Mouse (Mus musculus) ES-Bruce4 (cell line): ENCODE measurements around the gene Zfp3.

Experiments used
- CTCF ChIP-seq: IDR thresholded peaks from one replicate; pipeline ENCODE4 v1.8.1; 2011; ENCODE audit warnings: low read depth, low read length
- EP300 ChIP-seq: IDR thresholded peaks from 2 replicates; pipeline ENCODE4 v1.6.1; 2011; ENCODE audit warnings: low read depth, low read length; ENCODE audit not compliant: insufficient read depth
- POLR2A ChIP-seq: IDR thresholded peaks from one replicate; pipeline ENCODE4 v1.8.1; 2011; ENCODE audit warnings: low read length; ENCODE audit not compliant: insufficient read depth

- TF ChIP-seq CTCF: no peak
- no peak for TF ChIP-seq POLR2A
- TF ChIP-seq EP300: no peak
Measured at GRCm38 (mm10) chr11:70785908-70786307, 21.9 kb downstream of the Zfp3 start.
